Mouse (Mus musculus): Measurements from ENCODE around the gene Kctd21. TPM values are rescaled to one million over a fixed set of nuclear protein-coding genes. Genes with fewer than 3 reads are reported as not detected.

The Kctd21 gene
- polyA plus RNA-seq, 1 experiment from 2014 or later, result 4.2 TPM

DNA sequence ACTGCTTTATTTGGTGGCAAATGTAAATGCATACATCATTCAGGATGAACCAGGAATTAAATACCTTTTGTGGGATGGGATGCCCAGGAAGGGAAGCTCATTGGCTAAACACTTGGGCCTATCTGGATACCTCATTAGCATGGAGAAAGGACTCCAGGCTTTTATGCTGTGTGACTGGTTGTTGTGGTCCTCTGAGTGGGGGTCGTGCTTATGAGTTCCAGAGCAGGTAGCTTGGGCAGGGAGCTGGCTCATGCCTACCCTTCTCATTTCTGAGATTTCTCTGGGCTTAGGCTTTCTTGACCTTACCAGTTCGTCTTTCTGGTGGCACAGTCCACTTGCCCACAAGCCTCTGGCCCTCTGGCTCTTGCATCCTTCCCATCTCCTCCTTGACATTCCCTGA lies 62.2 kb downstream of the Kctd21 start:
- H3K4me3 ChIP-seq (replicated peaks), result no peak overlapping the region
- no peak overlapping the region for H3K9ac ChIP-seq
- H3K4me1 ChIP-seq, result no peaks in the 10 kb centered on the region
- no peak overlapping the region for H3K27ac ChIP-seq
- H3K4me2 ChIP-seq, result no peak overlapping the region
- no peaks in the 10 kb centered on the region for H3K9me3 ChIP-seq
- 77% methylated on average over 2 of the region's 2 CpGs for WGBS
- peaks cover 20% of the 10 kb centered on the region for H3K36me3 ChIP-seq
- ATAC-seq (ENCODE audit: insufficient read depth, low FRiP score, low read depth), result no peak
- no peaks in the 10 kb centered on the region for H3K27me3 ChIP-seq (replicated peaks)

DNA sequence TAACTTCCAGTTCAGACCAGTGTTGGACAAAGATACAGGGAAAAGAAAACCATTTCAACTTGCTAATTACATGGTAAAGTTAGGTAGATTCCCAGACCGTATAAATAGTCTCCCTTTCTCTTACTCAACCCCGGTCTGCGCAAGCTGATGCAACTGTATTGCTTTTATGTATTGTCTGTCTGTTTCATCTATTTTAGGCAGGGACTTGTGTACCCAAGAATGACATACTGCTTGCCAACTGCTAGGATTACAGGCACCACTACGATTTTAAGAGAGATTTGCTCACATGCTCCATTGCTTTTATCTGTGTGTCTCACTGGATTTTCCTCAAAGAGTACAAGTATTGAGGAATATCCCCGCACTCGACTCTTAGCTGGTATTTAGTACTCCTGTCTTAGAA lies 66.8 kb downstream of the Kctd21 start:
- no peaks in the 10 kb centered on the region for H3K27me3 ChIP-seq (replicated peaks)
- no peak overlapping the region for H3K4me3 ChIP-seq (replicated peaks)
- 89% methylated on average over 6 of the region's 6 CpGs for WGBS
- no peak overlapping the region for H3K9ac ChIP-seq
- no peak overlapping the region for H3K27ac ChIP-seq
- H3K36me3 ChIP-seq, result 0 out of 2 replicates have a peak, but pooled peaks cover 6% of the 10 kb centered on the region
- no peak for ATAC-seq (ENCODE audit: insufficient read depth, low FRiP score, low read depth)
- H3K9me3 ChIP-seq, result no peaks in the 10 kb centered on the region
- peaks cover 11% of the 10 kb centered on the region for H3K4me1 ChIP-seq
- H3K4me2 ChIP-seq, result no peak overlapping the region

Other genes with a start within 250 kb of the Kctd21 start
- 1.8 and 2.2 TPM in 2 replicates for gene Usp35, start 307 bp upstream of the Kctd21 start, polyA plus RNA-seq (2015; fragmentation: Nextera tagmentation; extraction: Ambion mirVana)
- gene Alg8, start 39.3 kb downstream of the Kctd21 start, polyA plus RNA-seq (2015; fragmentation: Nextera tagmentation; extraction: Ambion mirVana), result 46.2 and 46.9 TPM in 2 replicates
- 338 and 367 TPM in 2 replicates for gene Ndufc2, start 67.7 kb downstream of the Kctd21 start, polyA plus RNA-seq (2015; fragmentation: Nextera tagmentation; extraction: Ambion mirVana)
- 1.0 and 1.7 TPM in 2 replicates for gene Thrsp, start 85.4 kb downstream of the Kctd21 start, polyA plus RNA-seq (2015; fragmentation: Nextera tagmentation; extraction: Ambion mirVana)
- 21.1 and 22.3 TPM in 2 replicates for gene Kctd14, start 119.0 kb downstream of the Kctd21 start, polyA plus RNA-seq (2015; fragmentation: Nextera tagmentation; extraction: Ambion mirVana)
- 44.1 and 47.2 TPM in 2 replicates for gene Ints4, start 148.6 kb downstream of the Kctd21 start, polyA plus RNA-seq (2015; fragmentation: Nextera tagmentation; extraction: Ambion mirVana)
- gene Aamdc, start 247.2 kb downstream of the Kctd21 start, polyA plus RNA-seq (2015; fragmentation: Nextera tagmentation; extraction: Ambion mirVana), result 51.9 and 55.5 TPM in 2 replicates
- gene Rsf1, start 247.6 kb downstream of the Kctd21 start, polyA plus RNA-seq (2015; fragmentation: Nextera tagmentation; extraction: Ambion mirVana), result 19.5 and 22.9 TPM in 2 replicates

Data from stomach, embryonic 15.5 days (tissue).